Mouse (Mus musculus) cerebellum, postnatal 14 days (tissue): ENCODE measurements at regions not wholly inside any gene's neighbourhood (a gene's known extent, or its start where the extent isn't known, plus 50 kb on each side); places are given as distances from the start of the nearest gene placed in this dataset.

Experiments used
- DNase-seq, 2 experiments: peaks; one replicate each; pipeline ENCODE4 v3.0.0; 2021; ENCODE audit warnings: mixed read lengths in 2 of 2

DNA sequence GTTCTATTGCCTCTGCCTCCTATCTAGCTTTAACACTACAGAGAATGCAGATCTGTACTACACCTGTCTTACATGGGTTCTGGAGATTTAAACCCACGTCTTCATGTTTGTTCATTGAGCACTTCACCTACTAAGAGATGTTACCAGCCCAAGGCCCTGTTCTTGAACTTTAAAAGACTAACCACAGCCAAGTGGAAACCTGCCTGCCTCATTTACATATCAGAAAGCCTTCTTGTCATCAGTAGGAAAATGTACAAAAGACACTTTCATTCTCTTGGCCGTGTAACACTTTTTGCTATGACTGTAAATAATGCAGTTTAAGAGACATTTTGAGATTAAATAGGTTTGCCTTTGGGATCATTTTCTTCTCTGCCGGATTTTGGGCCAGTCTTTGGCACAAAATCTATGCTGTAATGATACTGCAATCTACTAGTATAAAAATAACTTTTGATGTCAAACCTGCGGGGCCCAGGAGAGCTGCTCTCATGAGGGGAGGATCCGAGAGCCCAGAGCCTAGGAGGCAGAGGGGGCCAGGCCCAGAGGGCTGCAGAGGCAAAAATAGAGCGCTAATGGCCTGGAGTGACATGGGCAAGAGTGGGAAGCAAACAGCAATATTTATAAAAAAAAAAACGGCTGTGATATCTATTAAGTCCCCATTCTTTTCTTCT is 318.4 kb upstream of the Myo3a start:
- DNase-seq = peak; percentile 20 to 25

DNA sequence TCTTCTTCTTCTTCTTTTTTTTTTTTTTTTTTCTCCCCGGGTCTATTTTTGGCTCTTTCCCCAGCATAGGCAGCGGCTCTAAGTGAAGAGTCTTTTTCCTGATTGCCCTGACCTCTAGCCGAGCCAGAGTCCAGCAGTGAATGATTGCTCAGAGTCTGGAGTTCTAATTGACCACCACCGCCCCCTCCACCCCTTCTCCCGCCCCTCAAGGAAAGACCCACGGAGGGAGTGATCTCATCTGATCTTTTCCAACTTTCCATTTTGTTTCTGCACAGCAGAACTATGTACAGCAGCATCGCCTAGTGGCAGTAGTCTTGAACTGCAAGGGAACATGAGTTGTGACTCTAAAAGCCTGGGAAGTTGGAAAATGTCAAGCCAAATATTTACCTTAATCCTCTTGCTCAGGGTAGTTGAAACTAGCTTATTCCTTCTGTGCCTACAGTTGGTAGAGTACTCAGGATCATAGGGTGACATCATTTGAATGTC is 317.8 kb upstream of the Myo3a start:
- DNase-seq = peak; percentile 90 to 93

DNA sequence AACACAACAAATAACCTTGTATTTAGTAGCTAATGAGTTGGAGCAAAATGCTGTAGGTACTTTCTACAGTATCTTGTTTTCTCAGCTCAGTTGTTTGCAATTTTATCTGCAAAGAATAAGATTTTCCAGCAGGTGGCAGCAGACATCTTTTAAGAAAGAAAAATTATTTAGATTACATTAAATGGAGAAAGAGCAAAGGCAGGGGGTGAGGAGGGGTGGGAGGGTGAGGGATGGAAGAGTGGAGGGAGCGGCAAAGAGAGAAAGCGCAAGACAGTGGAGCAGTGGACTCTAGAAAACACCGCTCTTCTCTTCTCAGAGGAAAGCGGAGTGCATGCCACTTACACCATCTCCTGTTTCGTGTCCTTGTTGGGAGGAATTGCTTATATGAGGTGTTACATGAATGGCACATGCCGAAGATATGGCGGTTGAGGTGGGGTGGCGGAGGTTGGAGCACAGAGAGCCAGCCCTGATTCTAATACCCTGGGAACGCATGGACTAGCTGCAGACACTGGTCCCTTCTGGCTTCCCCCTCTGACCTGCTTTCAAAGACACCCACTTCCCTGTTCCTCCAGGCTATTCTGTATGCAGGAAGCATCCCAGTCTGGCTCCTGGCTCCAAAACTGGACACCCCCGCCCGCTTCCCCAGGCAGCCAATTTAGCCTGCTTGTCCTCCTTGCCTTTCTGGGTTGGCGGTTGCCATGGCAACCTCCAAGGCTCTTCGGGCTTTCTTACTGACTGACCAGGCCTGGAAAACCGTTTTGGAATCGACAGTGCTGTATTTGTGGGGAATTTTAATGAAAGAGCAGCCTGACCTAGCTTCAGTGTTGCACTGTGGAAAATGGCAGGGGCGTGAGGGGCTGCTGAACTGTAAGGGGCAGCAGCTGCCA is 309.3 kb upstream of the Myo3a start:
- peak; percentile 92 to 93 for DNase-seq

DNA sequence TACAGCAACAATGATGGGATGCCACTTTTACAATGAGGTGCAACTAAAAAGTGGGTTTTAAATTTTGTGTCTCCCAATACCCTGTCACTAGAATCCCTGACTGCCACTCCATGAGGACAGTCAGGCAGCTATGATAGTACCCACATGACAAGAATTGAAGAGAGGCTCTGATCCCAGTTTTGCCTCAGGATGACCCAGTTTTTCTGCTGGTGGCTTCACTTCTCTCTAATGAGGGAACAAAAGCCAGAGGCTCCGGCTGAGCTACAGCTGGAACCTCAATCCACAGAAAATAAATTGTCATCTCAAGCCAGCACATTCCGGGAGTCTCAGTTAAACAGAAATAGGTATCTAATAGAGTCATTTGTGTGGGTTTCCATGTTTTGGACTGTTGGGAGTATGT is 308.2 kb upstream of the Myo3a start:
- peak; percentile 37 to 44 for DNase-seq

DNA sequence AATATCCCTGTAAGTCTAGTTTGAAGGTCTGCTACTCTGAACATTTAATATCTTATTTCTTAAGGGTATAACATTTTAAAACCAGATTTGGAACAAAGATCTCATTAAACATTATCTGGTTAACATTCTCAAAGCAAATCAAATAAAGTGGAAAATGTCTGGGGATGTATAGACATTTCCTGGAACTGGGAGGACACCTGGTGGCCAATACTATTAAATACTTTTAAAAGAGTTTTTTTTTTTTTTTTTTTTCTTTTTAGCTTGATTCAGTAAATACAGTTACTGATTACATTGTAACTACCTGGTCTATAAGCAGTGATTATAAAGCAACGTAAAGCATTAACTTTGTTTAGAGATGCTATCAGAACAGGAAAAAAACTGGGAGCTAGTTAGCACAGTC is 299.6 kb upstream of the Myo3a start:
- peak in 1 of 2 experiments; percentile 34 for DNase-seq

DNA sequence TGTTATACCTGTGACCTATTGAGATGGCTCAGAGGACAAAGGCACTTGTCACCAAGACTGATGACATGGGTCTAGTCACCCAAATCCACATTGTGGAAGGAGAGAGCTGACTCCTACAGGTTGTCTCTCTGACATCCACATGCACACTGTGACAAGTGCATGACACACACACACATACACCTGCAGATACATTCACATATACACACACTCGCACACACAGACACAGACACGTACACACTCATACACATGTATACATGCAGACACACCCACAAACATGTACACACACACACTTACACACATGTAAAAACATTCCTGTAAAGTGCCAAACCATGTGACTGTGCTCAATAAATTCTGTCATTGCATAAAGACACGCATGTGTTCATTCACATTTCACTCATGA is 287.3 kb upstream of the Myo3a start:
- DNase-seq = no peak

DNA sequence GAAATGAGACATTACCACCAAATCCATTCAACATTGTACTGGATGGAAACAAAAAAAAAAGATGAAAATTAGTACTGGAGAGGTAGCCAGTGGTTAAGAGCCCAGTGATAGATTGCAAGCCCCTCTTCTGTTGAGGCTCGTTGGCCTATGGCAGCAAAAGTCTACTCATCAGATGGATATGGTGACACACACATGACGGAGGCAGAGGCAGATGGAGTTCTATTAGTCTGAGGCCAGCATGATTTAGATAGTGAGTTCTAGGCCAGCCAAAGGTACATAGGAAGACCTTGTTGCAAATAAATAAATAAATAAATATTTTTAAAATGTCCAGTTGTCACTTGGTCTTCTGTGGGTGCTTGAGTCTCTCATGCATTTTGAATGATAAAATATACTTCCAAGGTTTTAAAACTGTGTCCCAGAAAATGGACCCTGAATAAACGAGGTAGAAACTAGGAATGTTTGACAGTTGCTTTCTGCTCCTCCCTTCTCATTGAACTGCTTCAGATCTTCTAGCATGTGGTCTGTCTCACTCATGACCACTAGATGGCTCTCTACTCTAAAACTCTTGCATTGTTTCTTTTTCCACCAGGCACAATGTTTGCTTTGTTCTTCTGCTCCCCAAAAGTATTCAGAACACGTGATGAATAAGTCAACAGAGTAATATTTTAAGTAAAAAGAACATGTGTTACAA is 286.4 kb upstream of the Myo3a start:
- DNase-seq = peak; percentile 42 to 53

DNA sequence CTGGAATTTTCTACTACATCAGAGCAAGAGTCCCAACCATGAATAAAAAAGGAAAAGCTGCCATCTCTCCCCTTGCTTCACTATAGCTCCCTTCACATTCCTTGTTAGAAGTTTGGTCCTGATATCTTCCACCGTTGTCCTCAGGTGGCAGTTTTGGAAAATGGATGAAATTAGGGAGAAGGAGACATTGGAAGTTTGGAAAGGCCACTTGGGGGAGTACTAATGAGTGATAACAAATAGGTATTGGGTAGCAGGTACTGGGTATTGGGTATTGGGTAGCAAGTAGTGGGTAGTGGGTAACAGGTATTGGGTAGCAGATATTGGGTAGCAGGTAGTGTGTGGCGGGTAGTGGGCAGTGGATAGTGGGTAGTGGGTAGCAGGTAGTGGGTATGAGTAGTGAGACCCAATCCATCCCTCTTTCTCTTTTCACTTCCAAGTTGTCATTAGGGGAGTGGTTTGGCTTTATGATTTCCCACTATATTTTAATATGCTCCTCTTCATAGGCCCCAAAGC is 285.8 kb upstream of the Myo3a start:
- no peak for DNase-seq

DNA sequence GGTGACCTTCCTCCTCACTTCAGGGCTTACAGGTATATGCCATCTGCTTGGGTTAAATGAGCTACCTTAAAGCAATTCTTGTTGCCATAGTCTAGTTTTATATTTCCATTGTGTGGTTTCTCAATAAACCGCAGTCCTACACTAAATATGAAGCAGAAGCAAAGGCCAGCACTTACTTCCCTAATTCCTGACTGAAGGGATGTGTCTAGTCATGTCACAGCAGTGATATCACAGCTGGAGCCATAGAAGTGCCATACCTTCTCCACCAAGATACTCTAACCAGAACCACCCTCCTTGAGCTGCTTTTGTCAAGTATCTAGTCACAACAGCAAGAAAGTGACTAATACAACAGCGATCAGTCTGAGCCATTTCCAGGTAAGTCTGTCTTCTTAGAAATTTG is 283.6 kb upstream of the Myo3a start:
- no peak for DNase-seq

DNA sequence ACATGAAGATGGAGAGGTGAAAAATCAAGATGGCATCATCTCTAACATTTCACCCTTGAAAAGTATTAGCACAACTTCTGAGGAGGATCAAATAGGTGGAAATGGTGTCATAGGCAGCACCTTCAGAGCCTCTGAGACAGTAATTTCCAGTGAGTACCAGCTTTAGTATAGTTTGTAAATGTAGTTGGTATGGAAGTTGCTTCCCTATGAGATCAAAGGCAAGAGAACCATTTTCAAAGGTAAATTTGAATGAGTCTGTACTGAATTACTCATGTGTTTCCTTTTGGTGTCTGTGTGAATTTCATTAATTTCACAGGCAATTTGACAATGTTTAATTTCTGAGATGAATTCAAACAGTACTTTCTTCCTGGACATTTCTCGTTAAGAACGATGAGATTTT is 280.8 kb upstream of the Myo3a start:
- DNase-seq = no peak

DNA sequence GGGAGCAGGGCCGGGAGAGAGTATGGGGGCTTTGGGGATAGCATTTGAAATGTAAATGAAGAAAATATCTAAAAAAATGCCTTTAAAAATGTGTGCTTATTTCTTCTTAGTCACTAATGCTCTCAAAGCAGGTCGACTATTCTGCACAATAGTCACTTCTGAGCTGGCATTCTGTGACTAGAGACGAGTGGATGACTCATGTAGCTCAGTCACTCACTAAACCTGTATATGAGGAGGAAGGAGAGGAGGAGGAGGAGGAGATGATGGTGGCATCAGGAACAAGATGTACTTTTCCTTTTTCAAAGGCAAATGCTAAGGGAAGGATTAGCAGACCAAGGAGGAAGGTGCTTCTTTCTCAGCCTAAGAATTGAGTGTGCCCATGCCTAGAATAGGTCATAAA is 276.0 kb upstream of the Myo3a start:
- no peak for DNase-seq

DNA sequence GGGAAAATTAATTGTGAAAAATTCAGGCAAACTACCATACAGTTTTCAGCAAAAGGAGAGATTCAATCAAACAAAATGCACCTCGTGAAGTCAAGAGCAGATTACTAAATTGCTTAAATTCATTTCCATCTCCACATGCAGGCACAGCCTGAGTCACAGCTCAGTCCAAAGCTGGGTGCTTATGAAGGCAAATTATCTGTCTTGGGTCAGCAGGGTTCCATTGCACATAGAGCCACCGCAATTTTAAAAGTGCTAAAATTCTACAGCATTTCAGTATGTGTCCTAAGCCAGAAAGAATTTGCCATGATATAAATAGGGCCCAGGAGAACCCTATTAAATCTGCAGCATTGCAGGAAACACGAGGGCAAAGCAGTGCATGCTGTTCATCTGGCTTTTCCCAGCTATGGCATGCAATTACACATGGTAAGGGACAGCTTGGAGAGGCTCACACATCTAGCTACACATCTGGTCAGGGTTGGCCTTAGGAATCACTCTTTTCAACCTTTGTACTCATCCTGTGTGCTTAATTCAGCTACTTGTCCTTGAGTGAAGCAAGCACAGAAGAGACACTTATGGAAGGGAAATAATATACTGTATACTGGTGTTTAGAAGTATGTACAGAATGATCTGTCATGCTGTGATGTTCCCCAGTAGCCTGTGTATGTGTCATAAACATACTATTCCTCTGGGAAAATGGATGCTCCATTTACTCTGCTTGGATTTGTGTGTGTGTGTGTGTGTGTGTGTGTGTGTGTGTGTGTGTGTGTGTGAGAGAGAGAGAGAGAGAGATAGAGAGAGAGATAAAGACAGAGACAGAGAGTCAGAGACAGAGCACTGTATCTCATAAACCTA is 271.0 kb upstream of the Myo3a start:
- DNase-seq = no peak

DNA sequence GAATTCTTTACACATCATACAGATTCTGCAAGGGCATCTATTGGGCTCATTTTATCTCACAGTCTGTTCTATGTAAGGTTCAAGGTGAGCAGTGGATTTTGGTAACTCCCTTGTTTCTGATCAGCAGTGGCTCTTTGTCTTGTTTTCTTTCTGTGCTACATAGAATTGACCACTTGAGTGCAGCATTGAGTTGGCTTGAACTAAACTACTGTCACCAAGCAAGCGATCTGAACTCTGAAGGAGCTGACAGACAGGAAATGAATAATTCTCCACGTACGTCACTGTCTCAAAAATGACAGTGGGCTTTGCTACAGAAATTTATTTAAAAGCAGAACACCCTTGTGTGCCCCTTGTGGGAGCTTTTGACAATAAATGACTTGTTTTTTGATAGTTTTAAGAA is 268.9 kb upstream of the Myo3a start:
- peak; percentile 63 to 73 for DNase-seq

DNA sequence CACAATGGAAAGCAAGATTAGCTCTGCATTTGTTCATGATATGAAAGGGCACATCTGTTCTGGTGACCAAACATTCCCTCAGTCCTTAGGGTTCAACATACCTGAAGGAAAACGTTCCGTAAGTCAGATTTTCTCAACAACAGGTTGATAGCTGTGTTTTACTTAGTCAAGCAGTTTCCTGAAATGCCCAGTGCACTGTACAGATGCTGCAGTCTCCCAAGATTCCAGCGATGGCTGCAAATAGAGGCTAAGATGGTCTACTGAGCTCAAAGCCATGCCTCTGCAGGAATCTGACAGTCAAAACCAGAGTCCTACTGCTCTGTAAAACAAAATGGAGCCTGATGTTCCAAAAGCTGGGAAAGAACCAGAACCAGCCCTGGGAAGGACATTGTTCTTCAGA is 268.5 kb upstream of the Myo3a start:
- DNase-seq = no peak

DNA sequence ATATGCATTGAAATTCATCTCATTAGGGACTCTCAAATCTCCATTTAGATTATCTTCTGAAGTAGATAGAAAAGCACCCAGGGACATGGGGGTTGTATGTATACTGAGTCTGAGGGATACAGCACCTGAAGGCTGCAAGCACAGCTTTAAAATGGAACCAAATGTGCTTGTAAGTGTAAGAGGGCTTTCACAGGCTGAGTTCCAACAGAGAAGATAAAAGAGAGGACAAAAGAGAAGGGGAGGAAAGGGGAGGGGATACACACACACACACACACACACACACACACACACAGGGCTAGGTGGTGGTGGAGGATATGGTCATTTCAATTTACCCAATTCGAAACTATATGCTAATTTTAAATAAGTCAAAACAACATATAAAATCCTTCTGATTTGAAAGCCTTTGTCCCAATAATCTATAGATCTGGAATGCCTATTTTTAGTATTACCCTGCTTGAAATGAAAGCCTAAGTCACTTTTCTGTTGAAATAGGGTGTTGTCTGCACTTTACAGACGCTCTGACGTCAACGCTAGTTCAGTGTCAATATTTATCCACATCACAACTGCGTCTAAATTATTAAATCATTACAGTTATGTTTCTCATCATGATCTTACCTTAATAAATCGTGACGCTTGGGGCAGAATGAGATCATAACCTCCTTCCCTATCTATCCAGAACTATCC is 263.8 kb upstream of the Myo3a start:
- no peak for DNase-seq

DNA sequence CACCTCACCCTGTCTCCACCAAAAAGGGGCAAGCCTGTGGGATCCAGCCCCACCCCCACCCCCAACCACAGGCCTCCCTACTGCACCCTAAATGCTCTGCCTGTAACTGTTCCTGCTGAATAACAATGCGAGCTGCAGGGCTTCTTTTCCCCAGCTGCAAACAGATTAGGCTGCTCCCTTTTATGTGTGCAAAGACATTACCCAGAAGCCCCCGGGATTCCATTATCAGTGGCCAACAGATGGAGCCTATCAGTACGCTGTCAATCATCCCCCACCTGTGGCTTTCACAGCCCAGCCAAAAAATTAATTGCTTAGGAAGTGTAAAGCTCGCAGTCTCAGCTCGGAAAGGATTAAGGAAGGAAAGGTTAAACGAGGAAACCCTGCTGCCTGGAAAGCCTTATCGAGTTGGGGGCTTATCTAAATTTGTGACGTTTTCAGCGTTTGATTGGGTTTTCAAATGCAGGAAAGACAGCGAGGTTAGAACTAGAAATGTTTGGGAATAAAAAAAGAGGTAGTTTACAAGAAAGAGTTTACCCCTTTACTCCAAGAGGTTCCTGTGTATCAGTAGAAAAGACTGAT is 263.2 kb upstream of the Myo3a start:
- DNase-seq = peak; percentile 60 to 76

DNA sequence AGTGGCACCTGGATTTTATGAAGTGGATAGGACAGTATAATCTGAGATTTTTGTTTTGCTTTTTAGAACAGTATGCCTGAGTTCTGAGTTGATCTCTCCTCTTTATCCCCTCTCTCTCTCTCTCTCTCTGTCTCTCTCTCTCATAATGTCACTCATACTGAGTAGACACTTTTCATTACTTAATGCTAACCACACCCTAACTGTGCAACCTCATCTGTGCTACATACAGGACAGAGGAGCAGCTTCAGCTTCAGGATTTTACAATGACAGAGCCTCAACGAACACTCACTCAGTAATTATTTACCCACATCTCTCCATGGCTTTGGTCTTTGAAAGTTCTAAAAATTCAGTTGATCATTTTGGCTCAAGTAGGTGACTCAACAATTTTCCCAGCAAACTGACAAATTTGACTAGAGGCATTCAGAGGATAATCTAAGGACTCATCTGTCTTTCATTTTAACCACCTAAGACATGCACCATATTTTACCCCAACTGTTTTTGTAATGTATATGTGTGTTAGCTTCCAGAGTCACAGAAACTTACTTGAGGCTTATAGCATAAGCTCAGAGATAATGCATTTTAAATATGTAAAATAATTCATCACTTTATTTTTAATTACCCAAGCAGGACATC is 256.4 kb upstream of the Myo3a start:
- DNase-seq = no peak

DNA sequence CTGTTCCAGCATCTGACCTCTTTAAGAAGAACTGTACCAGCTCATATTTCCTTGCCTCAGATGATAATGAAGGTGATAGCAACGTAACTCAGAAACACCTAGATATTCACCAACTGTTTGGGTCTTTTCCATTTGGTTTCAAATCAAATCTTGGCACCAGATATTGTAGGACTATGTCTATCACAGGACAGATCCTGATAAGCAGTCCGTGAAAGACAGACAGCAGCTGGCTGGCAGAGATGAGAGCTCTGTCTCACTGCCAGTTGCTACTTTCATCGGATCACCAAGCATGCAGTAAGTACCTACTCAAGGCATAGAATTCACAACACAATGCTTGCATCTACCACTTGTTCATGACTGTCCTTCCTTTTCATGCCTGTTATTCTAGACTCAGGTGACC is 252.7 kb upstream of the Myo3a start:
- no peak for DNase-seq

DNA sequence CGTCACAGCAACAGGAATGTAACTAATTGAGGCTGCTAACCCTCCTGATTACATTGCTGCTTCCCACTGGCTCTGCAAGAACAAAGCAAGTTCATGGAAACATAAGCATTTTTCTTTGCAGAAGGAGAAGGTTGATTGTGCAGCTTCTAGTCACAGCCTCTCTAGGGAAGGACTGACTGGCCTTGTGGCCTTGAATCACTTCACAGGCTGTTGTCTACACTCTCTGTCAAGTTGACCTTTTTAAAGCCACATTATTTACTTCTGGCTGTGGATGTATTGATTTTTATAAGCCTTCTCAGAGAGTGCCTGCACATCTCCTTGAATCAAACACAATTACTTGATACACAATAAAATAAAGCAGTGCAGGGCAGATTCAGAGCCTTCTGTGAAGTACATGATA is 251.8 kb upstream of the Myo3a start:
- no peak for DNase-seq

DNA sequence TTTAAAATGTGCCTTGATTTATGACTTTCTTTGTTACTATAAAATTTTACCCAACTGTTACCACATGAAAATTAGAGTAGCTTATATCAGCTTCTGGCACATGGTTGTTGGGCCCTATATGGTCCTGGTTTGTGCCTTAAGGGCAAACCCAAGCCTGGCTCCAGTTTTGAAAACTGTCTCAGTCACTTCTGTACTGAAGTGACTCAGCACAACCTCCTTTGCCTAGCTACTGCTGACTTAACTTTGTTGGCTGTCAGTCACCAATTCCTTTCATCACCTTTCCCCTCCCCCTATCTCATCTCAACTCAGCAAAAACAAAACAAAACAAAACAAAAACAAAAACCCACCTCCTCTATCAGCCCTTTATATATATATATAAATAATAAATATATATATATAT is 251.0 kb upstream of the Myo3a start:
- no peak for DNase-seq

DNA sequence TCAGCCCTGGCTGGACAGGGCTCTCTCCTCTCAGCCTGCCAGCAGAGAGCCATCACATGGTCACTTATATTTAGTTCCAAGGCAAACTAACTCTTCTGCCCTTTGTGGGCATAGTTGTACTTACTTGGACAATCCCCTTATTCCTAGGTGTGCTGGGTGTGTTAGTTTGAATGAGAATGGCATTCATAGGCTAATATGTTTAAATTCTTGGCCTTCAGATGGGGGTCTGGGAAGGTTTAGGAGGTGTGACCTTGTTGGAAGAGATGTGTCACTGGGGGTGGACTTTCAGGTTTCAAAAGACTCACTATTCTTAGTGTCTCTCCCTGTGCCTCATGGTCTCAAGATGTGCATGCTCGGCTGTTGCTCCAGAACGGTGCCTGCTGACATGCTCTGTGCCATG is 250.5 kb upstream of the Myo3a start:
- no peak for DNase-seq
